Mouse (Mus musculus) right cerebral cortex, postnatal 36 days (tissue): ENCODE measurements at regions not wholly inside any gene's neighbourhood (a gene's known extent, or its start where the extent isn't known, plus 50 kb on each side); places are given as distances from the start of the nearest gene placed in this dataset.
"Not testable (repeated sequence)": the region's sequence is repeated elsewhere in the genome, so short reads cannot be mapped to it uniquely, and the experiment has no call there.

Experiments
- DNase-seq, 2 experiments: peaks; one replicate each; pipeline ENCODE4 v3.0.0; 2022; ENCODE audit warnings: low spot score in 2 of 2, mixed read lengths in 1 of 2

DNA sequence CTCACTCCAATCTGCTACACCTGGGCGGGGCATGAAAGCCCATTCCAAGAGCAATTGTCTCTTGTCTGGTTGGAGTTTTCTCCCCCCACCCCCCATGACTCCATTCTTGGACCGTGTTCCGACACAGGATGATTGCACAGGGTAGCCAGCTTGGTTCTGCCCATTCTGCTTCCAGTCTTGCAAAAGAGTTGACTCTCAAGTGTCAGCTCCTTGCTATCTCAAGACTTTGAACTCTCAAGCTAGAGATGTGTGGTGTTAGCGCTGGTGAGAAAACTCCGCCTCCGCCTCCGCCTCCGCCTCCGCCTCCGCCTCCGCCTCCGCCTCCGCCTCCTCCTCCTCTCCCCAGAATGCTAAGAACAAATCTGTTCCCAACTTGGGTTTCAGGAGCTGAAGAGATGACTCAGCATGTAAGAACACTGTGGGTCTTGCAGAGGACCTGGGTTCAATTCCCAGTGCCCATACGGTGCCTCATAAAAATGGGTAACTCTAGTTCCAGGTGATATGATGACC, 135.1 kb downstream of the Bcat1 start:
- no peak for DNase-seq

- no peak for DNase-seq
These were observed 137.3 kb downstream of the Bcat1 start for GRCm38 (mm10) chr6:144938613-144939236.

DNA sequence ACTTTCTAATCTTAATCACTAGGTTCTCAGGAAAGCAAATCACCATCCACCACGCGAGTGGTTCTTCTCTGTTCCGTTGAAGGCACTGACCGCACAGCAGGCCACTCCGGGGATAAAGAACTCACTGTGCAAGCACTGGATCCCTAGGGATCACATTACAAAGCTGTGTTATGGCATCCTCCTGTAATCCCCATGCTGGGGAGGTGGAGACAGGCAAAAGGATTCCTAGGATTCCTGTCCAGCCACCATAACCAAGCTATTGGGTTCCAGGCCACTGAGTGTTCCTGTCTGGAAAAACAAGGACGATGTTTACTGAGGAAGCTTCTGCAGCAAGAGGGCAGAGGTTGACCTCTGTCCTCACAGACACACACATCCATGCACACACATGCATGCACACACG, 138.8 kb downstream of the Bcat1 start:
- no peak for DNase-seq

- no peak for DNase-seq
These were observed 142.2 kb downstream of the Bcat1 start for GRCm38 (mm10) chr6:144933722-144934235.

GRCm38 (mm10) chr6:144932402-144932801, 143.6 kb downstream of the Bcat1 start:
- DNase-seq: no peak

DNA sequence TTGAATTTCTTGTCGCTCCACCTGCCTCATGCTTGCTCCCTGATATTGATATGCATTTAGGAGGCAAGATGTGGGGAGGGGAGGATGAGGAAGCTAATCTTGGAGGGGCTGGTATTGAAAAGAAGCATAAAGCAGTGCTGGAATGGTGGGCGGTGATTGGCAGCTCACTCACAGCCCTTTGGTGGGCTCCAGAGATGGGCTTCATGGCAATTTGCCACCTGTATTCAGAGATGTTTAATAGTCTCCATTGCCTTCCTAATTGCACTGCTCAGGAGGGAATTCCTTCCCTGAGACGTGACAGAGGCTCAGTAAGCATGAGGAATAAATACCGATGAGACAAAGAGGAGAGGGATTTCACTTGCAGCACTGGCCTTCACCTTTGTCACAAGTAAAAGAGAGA, 146.0 kb downstream of the Bcat1 start:
- DNase-seq: no peak

- no peak for DNase-seq
These were observed 146.6 kb downstream of the Bcat1 start for GRCm38 (mm10) chr6:144929262-144929855.

DNA sequence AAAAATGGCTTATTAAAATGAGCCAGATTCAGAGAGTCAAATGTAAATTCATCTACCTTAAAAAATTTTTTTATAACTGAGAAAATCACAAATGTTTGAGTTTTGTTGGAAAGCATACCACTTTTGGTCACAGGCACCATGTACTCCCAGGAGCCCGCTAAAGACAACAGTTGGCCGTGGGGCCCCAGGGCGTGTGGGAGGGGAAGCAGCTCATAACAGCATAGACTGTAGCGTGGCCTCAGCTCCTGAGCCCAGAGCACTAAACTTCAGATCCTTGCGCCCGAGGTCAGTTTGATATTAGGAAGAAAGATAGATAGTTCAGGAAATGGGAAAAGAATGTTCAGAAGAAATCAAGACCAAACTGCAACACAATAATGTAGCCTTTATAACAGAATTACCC, 145.8 kb upstream of the Sox5 start:
- no peak for DNase-seq

- no peak for DNase-seq
These were observed 141.0 kb upstream of the Sox5 start for GRCm38 (mm10) chr6:144922762-144923161.

DNA sequence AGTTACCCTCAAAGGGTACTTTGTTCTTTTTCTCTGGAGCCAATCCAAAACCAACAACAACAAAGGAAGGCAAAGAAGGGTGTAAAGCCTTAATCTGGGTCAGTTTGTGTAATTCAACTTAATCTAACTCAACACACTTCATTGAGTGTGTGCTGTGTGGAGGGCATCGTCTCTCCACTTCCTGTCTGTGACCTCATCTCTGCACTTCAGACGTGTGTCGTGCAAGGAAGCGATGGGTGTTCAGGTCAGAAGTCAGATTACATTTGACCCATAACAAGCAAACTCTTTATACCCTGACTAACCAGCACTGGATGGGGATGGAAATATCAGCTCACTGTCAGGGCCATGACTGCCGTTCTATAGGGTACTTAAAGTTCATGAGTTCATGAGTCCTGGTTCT, 138.0 kb upstream of the Sox5 start:
- DNase-seq: no peak

DNA sequence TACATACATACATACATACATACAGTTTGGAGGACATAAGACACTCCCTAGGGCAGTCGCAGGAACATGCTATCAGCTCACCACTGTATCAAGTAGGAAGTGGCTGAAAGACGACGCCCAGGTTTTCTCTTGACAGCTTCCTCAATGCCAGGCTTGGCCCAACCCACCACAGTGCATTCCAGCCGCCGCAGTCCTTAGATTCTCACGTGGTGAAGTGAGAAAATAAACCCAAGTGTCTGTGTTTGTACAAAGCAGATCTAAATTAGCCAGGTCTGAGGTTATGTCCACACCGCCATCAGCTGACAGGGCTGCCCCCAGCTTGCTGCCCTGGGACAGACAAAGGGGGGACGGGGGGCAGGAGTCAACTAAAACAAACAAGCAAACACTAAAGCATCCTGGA, 135.4 kb upstream of the Sox5 start:
- no peak for DNase-seq

GRCm38 (mm10) chr6:144911781-144912180, 130.0 kb upstream of the Sox5 start:
- peak; percentile 8 to 31 for DNase-seq

DNA sequence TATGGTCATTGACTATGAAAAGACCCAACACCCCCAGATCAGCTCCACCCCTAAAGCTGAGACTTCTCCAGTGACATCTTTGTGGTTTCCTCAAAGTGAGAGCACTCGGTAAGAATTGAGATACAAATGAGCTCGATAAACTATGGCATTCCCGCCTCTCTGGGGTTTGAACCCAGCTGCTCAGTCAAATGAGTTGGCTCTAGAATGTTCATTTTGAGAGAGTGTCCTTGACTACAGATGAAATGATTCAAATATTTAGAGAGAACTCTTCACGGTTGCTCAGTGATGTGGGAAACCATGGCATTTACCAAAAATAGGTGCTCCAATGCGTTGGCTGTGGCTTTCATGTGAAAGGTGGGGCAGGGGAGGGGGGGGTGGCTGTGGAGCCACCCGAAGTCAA, 128.6 kb upstream of the Sox5 start:
- no peak for DNase-seq

GRCm38 (mm10) chr6:144908646-144909045, 126.9 kb upstream of the Sox5 start:
- DNase-seq: no peak

- DNase-seq: no peak
These were observed 121.4 kb upstream of the Sox5 start for GRCm38 (mm10) chr6:144903156-144903555.

GRCm38 (mm10) chr6:144902267-144902995, 120.7 kb upstream of the Sox5 start:
- no peak for DNase-seq

- DNase-seq: no peak
These were observed 120.0 kb upstream of the Sox5 start for GRCm38 (mm10) chr6:144901825-144902224.

DNA sequence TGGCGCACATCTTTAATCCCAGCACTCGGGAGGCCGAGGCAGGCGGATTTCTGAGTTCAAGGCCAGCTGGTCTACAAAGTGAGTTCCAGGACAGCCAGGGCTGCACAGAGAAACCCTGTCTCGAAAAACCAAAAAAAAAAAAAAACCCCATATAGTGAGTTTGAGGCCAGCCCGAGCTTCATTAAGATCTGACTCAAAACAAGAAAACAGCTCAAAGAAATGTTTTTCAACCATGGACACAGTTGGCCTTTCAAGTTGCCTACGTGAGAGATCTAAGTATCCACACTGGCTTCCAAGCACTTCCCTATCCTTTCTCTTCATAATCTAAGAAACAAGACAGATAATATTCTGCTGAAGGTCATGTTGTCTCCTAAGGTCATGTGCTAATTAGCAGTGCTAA, 119.1 kb upstream of the Sox5 start:
- not testable (repeated sequence) for DNase-seq

GRCm38 (mm10) chr6:144897526-144897925, 115.7 kb upstream of the Sox5 start:
- DNase-seq: no peak

DNA sequence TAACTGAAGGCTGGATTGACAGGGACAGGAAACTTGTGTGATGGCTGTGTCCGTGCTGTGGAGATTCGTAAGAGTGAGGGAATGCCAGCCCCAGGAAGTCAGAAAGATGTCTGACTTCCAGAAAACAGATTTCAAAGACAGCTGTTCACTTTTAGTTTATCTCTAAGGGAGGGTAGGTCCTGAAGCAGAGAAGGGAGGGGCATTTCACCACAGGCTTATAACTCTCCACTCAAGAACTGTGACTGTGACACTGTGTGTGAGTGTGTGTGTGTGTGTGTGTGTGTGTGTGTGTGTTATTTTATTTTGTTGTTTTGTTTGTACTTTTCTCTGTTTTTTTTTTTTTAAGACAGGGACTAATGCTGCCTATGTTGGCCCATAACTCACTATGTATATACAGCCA, 109.1 kb upstream of the Sox5 start:
- DNase-seq: no peak

GRCm38 (mm10) chr6:144890166-144890565, 108.4 kb upstream of the Sox5 start:
- no peak for DNase-seq

DNA sequence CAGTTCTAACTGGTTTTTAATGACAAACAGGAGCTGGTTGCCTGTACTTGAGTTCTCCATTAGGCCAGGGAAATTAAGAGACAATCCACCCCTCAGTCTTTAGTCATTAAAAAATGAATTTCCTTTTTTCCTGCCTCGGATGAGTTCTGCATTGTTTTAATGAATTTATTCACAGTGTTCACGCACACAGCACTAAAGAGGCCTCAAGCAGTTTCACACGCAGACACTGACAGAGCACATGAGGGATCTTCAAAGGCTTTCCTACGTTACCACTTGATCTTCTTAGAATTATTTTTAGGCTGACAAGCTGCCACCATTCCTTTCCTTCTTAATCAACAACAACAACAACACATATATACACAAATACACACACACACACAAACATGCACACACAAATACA, 101.3 kb upstream of the Sox5 start:
- DNase-seq: no peak

DNA sequence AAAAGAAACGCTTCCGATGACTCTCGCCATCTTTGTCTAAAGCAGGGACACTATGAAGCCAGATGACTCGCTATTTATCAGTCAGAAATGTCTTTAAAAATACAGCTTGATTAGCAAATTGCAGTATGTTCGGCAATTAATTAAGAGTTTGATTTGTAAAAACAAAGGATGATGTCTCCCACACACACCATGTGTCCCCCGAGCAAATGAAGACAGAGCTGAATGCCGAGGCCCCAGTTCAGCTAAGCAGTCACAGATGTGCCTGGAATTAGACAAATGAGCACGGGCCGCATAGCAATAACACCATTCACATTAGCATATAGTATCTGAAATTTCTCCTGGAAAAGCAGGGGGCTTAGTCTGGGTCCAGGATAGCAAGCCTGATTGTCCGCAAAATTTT, 98.3 kb upstream of the Sox5 start:
- DNase-seq: no peak
